Mouse (Mus musculus) liver, embryonic 16.5 days (tissue): ENCODE measurements around the gene 1700037H04Rik. TPM values are rescaled to one million over a fixed set of nuclear protein-coding genes. Genes with fewer than 3 reads are reported as not detected.

Experiments
- ATAC-seq: fragments of 200-750 bp; cut with Nextera tagmentation; 2 replicates; pipeline ENCODE4 v1.8.0; 2017; ENCODE audit warnings: low read depth, mild to moderate bottlenecking, moderate number of reproducible peaks, moderate library complexity
- H3K27ac ChIP-seq: fragments of 300-500 bp; sonication (generic); 2 replicates; pipeline ENCODE4 v1.5.1; 2014; ENCODE audit warnings: mild to moderate bottlenecking, low read length
- H3K27me3 ChIP-seq: fragments of 300-500 bp; sonication (generic); 2 replicates; pipeline ENCODE4 v1.6.1; 2014; ENCODE audit warnings: low read depth, low read length, mixed read lengths; ENCODE audit not compliant: control insufficient read depth, insufficient read depth
- H3K36me3 ChIP-seq: fragments of 300-500 bp; sonication (generic); 2 replicates; pipeline ENCODE4 v1.6.1; 2014; ENCODE audit warnings: mild to moderate bottlenecking; ENCODE audit not compliant: control insufficient read depth, insufficient read depth
- H3K4me1 ChIP-seq: fragments of 300-500 bp; sonication (generic); 2 replicates; pipeline ENCODE4 v1.6.1; 2014; ENCODE audit warnings: low read depth, low read length, mixed read lengths; ENCODE audit not compliant: control insufficient read depth
- H3K4me2 ChIP-seq: fragments of 300-500 bp; sonication (generic); 2 replicates; pipeline ENCODE4 v1.6.1; 2014; ENCODE audit warnings: low read depth, low read length, mixed read lengths
- H3K4me3 ChIP-seq: fragments of 300-500 bp; sonication (generic); 2 replicates; pipeline ENCODE4 v1.5.1; 2014; ENCODE audit warnings: low read depth, mild to moderate bottlenecking, low read length
- H3K9ac ChIP-seq: fragments of 300-500 bp; sonication (generic); 2 replicates; pipeline ENCODE4 v1.6.1; 2014; ENCODE audit warnings: low read depth, low read length
- H3K9me3 ChIP-seq: fragments of 300-500 bp; sonication (generic); replicated peaks from 2 replicates; pipeline ENCODE4 v1.6.1; 2016; ENCODE audit warnings: low read length; ENCODE audit not compliant: control insufficient read depth
- WGBS: fragments of 180-500 bp; shearing (Covaris S2); extraction: QIAGEN DNeasy Blood & Tissue Kit; methylation state at CpG from one replicate; pipeline ENCODE4 v1.1.7; 2014; ENCODE audit not compliant: insufficient replicate concordance; 5-methylcytosine and 5-hydroxymethylcytosine counted together
- polyA plus RNA-seq: library from polyadenylated mRNA; unstranded; fragments of >200 nt; fragmentation: Nextera tagmentation; extraction: Ambion mirVana; gene quantifications from 2 replicates; pipeline ENCODE4 v1.2.1, GENCODE M21; 2015

The 1700037H04Rik gene
- polyA plus RNA-seq, 1 experiment from 2014 or later: 133 TPM

DNA sequence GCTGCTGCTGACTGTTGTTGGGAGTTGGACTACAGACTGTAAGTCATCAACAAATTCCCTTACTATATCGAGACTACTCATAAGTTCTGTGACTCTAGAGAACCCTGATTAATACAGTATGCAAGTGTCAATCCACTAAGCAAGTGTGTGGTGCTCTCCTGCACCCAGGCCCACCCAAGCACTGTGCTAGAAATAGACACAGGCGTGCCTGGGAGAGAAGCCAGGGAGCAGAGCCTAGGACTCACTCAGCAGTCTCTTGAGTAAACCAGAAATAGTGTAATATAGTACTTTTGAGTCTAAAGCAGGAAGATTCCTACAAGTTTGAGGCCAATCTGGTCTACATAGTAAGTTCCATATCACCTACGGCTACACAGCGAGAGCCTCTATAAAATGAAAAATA is 55.9 kb downstream of the 1700037H04Rik start:
- no peaks in the 10 kb centered on the region; the same call in 1 of the 2 replicates for H3K27me3 ChIP-seq
- WGBS: 66% methylated on average over 4 of the region's 4 CpGs

DNA sequence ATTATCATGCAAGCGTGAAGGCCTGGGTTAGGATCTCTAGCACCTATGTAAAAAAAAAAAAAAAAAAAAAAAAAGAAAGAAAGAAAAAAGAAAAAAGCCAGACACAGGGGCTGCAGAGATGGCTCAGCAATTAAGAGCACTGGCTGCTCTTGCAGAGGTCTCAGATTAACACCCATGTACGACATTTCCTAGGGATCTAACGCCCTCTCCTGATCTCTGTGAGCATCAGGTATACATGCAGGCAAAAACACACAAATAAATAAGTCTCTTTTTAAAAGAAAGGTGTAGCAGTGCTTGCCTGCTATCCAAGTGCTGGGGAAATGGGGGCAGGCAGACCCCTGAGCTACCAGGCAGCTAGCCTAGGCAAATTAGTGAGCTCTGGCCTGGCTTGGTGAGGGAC is 58.4 kb downstream of the 1700037H04Rik start:
- H3K4me2 ChIP-seq: no peak overlapping the region
- H3K4me1 ChIP-seq: peaks cover 9% of the 10 kb centered on the region
- H3K9ac ChIP-seq: no peak overlapping the region
- H3K4me3 ChIP-seq: no peak overlapping the region
- no peaks in the 10 kb centered on the region for H3K9me3 ChIP-seq
- H3K27me3 ChIP-seq: no peaks in the 10 kb centered on the region
- no peak overlapping the region for H3K27ac ChIP-seq
- ATAC-seq: no peak
- WGBS: 39% methylated on average over 3 of the region's 3 CpGs
- H3K36me3 ChIP-seq: no peaks in the 10 kb centered on the region

More for the DNA sequence above, 55.9 kb downstream of the 1700037H04Rik start:
- no peak for ATAC-seq
- Histone ChIP-seq H3K9me3 (no peaks in the 10 kb centered on the region), H3K36me3 (no peaks in the 10 kb centered on the region), H3K27ac (no peak overlapping the region), H3K4me2 (no peak overlapping the region), H3K9ac (no peak overlapping the region), H3K4me1 (no peaks in the 10 kb centered on the region), H3K4me3 (no peak overlapping the region)

DNA sequence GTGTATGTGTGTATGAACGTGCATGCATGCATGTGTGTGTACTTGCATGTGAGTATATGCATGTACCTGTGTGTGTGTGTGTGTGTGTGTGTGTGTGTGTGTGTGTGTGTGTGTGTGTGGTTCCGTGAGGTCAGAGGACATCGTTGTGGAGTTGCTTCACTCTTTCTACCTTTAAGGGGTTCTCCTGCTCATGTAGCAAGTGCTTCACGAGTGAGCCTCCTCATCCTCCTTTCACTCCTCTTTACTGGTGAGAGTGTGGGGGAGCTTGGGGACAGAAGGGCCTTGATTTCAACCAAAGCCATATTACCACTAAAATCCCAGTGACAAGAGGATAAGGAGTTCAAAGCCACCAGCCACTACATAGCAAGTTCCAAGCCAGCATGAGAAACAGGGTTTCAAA is 62.8 kb downstream of the 1700037H04Rik start:
- H3K4me3 ChIP-seq: no peak overlapping the region
- H3K4me1 ChIP-seq: peaks cover 22% of the 10 kb centered on the region
- no peaks in the 10 kb centered on the region for H3K9me3 ChIP-seq
- no peaks in the 10 kb centered on the region for H3K36me3 ChIP-seq
- peak overlapping the region; percentile 51 for H3K27ac ChIP-seq
- no peak for ATAC-seq
- 61% methylated on average over 4 of the region's 4 CpGs for WGBS
- H3K27me3 ChIP-seq: no peaks in the 10 kb centered on the region
- 0 out of 2 replicates have a peak overlapping the region, but pooled peaks have one; percentile 9 for H3K9ac ChIP-seq
- H3K4me2 ChIP-seq: no peak overlapping the region

Other genes starting within 250 kb of the 1700037H04Rik start
- 0.16 and 0.18 TPM in 2 replicates for gene Gfra4, start 117.0 kb downstream of the 1700037H04Rik start, polyA plus RNA-seq
- 0.61 and 0.81 TPM in 2 replicates for gene Adam33, start 96.3 kb downstream of the 1700037H04Rik start, polyA plus RNA-seq
- 1.4 and 1.8 TPM in 2 replicates for gene Siglec1, start 73.3 kb downstream of the 1700037H04Rik start, polyA plus RNA-seq
- 2.0 TPM in 2 replicates for gene Hspa12b, start 32.8 kb downstream of the 1700037H04Rik start, polyA plus RNA-seq
- not detected in 2 replicates for gene Gm11037, start 26.6 kb downstream of the 1700037H04Rik start, polyA plus RNA-seq
- 3.0 and 3.2 TPM in 2 replicates for gene Cenpb, start 20.0 kb upstream of the 1700037H04Rik start, polyA plus RNA-seq
- 255 and 284 TPM in 2 replicates for gene Cdc25b, start 26.9 kb upstream of the 1700037H04Rik start, polyA plus RNA-seq
- gene Spef1, start 27.2 kb upstream of the 1700037H04Rik start, polyA plus RNA-seq: 1.1 and 1.2 TPM in 2 replicates
- gene Ap5s1, start 47.0 kb upstream of the 1700037H04Rik start, polyA plus RNA-seq: 16.4 and 18.4 TPM in 2 replicates
- gene Mavs, start 74.0 kb upstream of the 1700037H04Rik start, polyA plus RNA-seq: 29.1 and 32.0 TPM in 2 replicates
- 15.6 and 16.9 TPM in 2 replicates for gene Pank2, start 102.4 kb upstream of the 1700037H04Rik start, polyA plus RNA-seq
- gene Rnf24, start 192.8 kb upstream of the 1700037H04Rik start, polyA plus RNA-seq: 0.46 and 0.61 TPM in 2 replicates